Mouse (Mus musculus) spleen, postnatal 4 days (tissue): ENCODE data around the gene Gm27235.
"Not testable (repeated sequence)": the region's sequence is repeated elsewhere in the genome, so short reads cannot be mapped to it uniquely, and the experiment has no call there.

ENCODE experiments used
- DNase-seq, 2 experiments: peaks; one replicate each; pipeline ENCODE4 v3.0.0; 2022; ENCODE audit warnings: low spot score in 2 of 2

The Gm27235 gene

GRCm38 (mm10) chr9:35790001-35790400 lies at the start of gene Gm27235, which contains the start of gene D730048I06Rik:
Gene Gm27235, minus strand, starts transcription at chr9:35790101.
Gene D730048I06Rik, minus strand, starts transcription at chr9:35790112.
- DNase-seq: no peak

- not testable (repeated sequence) for DNase-seq
Observed at GRCm38 (mm10) chr9:35817881-35818280, 28.0 kb upstream of the Gm27235 start.

- DNase-seq: no peak
Observed at GRCm38 (mm10) chr9:35798146-35798545, 8.2 kb upstream of the Gm27235 start.

- no peak for DNase-seq
Observed at GRCm38 (mm10) chr9:35778009-35778408, 11.9 kb downstream of the Gm27235 start, which contains the start of gene Gm17727. Gene Gm17727, minus strand, starts transcription at chr9:35778109.

GRCm38 (mm10) chr9:35756843-35757242 lies 33.1 kb downstream of the Gm27235 start:
- no peak for DNase-seq

GRCm38 (mm10) chr9:35740749-35741148 lies 49.2 kb downstream of the Gm27235 start, which contains the start of gene Gm17677:
Gene Gm17677, plus strand, starts transcription at chr9:35741049.
- no peak for DNase-seq
